Mouse (Mus musculus) cerebellum, adult 8-10 months (tissue): ENCODE data around the gene Glg1.
"Not testable (repeated sequence)": the region's sequence is repeated elsewhere in the genome, so short reads cannot be mapped to it uniquely, and the experiment has no call there.

Experiments used
- DNase-seq: peaks from one replicate; pipeline ENCODE4 v3.0.0; 2022

Glg1 gene

GRCm38 (mm10) chr8:111250111-111250510 lies 8.9 kb downstream of the Glg1 start:
- DNase-seq: no peak

GRCm38 (mm10) chr8:111248136-111248535 lies 10.9 kb downstream of the Glg1 start:
- DNase-seq: no peak

GRCm38 (mm10) chr8:111246864-111247263 lies 12.2 kb downstream of the Glg1 start:
- DNase-seq: not testable (repeated sequence)

DNA sequence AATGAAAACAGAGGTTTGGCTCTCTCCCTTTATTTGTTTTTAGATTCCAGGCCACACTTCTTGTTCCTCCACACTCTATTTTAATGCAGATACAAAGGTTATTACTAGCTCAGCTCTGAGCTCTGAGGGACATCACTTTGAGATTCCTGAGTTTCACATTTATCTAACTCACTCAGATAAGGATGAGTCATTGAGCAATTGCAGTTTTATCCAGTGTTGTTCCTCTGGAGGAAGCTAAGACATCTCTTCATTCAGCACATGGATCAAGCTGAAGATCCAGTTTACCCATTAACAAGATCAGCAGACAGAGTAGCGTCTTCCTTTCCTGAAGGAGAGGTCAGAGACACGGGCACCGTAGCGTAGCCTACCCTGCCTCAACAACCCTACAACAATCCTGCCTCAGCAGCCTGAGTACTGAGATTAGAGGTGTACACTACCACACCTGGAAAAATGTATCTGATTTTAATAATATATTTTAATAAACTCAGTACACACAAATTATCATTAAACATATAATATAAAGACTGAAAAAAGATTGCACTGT lies 12.7 kb downstream of the Glg1 start:
- DNase-seq: no peak

GRCm38 (mm10) chr8:111237301-111237700 lies 21.7 kb downstream of the Glg1 start:
- no peak for DNase-seq

DNA sequence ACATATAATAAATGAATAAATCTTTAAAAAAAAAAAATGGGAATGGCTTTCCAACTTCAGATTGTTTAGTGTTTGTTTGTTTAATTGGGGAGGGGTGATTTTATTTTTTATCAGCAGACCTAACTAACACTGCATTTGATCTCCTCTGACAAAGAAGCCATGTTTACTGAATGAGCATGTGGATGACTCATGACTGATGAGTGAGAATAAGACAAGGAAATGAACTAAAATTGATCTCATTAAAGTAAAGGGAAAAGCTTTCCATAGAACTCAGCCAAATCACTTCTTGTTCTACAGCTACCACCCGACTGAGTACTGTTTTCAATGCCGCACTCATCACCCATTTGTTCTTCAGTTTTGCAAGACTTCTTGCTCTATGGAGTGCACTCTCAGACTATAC lies 25.3 kb downstream of the Glg1 start:
- DNase-seq: no peak

DNA sequence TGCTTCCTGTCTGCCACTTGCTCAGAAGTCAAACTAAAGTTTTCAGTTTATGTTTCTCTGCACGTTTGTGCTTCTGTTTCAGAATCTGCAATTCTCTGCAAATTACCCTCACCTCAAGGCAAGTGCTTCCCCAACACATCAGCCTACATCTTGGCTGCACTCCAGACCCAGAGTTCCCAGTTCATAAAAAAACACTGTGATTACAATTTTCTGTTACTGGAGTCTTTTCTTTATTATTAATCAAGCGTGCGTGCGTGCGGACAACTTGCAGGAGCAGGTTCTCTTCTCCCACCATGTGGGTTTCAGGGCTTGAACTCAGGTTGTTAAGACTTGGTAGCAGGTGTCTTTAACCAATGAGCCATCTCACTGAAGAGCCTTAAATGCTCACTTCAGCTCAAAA lies 34.9 kb downstream of the Glg1 start:
- no peak for DNase-seq

- DNase-seq: peak; percentile 35
These were observed 40.9 kb downstream of the Glg1 start for GRCm38 (mm10) chr8:111218107-111218506.

DNA sequence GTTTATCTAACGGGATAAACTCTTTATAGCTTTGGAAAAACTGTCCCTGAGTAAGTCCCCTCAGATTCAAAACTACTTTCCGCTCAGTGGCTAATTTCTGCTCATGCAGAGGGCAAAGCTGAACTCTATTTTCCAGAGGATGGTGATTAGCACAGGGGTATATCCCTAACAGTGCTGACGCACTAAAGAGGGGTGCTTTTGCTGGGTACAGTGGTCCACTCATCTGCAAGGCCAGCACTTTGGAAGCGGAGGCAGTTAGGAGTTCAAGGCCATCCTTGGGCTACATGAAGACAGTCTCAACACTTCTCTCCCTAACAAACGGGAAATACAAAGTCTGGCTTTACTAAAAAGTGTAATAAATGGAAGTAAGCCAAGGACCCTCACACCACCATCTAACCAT lies 45.6 kb downstream of the Glg1 start:
- no peak for DNase-seq

DNA sequence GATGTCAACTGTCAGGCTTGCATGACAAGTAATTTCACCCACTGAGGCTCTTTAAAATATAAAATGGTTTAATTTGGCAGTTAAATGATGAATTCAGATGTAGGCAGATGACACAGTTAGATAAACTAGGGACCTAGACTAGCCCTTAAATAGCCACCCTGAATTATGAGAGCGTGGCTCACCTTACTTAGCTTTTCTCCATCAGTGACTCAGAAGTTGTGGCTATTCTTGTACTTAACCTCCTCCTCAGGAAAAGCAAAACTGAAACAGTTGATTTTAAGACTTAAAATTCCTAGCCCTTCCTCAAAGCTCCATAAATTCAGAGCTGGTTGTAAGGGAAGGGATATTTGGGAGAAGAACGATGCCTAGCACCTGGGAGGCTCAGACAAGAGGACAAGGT lies 47.8 kb downstream of the Glg1 start:
- no peak for DNase-seq

GRCm38 (mm10) chr8:111209874-111210273 lies 49.1 kb downstream of the Glg1 start:
- DNase-seq: no peak

DNA sequence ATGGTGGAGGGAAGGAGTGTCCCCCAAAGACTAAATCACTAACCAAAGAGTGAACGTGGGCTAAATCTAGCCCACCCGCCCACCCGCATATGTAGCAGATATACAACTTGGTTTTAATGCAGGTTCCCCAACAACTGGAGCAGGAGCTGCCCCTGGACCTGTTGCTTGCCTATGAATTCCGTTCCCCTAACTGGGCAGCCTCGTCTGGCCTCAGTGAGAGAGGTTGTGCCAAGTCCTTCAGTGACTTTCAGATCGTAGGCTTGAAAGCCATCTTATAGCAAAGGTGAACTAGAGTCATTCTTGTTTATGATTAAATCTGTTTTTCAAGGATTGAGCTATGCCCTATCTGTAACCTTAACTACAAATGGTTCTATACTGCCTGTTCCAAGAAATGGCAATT lies 52.7 kb downstream of the Glg1 start:
- no peak for DNase-seq

- no peak for DNase-seq
These were observed 54.0 kb downstream of the Glg1 start for GRCm38 (mm10) chr8:111205033-111205432.

DNA sequence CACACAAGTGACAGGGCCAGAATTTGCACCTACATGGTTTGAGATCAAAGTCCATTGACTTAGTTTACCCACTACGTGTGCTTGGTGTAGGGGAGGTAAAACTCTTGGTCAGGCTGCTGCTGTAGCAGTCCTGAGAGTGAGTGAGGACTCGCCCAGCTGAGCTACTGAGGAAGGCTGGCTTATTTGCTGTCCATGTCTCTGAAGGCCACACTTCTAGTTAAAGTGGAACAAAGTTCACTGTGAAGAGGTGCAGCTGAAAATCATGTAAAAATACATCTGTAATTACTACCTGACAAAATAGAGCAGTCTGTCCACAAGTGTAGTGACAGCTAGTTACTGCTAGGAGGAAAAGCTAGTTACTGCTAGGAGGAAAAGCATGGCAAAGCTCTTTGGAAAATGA lies 55.7 kb downstream of the Glg1 start:
- no peak for DNase-seq

- DNase-seq: no peak
These were observed 61.0 kb downstream of the Glg1 start for GRCm38 (mm10) chr8:111197966-111198365.

DNA sequence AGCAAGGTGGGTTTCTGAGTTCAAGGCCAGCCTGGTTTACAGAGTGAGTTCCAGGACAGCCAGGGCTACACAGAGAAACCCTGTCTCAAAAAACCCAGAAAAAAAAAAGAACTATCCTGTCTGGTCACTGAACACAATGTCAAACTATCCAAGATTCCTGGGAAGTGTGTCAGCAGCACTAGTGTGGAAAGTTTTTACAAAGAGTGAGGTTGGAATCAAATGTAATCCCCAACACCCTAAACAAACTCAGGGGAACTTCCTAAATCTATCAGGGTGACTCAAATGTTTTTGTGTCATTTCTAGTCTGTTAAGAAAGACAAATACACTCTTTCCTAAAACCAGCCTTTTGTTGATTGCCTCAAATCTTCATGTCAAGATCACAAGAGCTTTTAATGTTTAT lies 62.8 kb downstream of the Glg1 start:
- no peak for DNase-seq

DNA sequence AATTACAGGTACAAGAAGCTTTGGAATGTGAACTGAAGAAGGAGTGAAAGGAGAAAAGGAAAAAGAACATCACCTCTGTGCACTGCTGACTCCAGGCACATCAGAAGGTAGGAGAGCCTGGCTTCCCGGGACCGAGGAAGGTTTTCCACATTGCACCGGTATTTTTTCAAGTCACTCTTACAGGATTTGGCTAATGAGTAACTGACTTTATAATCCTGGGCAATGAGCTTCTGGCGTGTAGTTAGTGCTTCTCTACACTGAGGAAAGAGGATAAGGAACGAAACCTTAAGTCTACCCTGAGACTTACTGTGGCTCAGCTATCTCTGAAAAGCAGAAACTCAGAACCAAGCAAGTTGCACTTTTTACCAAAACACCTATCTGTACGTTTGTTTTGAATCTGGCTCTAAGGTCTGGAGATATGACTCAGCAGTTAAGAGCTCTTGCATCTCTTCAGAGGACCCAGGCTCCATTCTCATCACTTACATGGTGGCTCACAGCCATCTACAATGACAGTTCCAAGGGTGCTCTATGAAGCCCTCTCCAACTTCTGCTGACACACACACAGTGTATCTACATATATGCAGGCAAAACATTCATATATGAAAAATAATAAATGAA lies 70.3 kb downstream of the Glg1 start:
- no peak for DNase-seq

DNA sequence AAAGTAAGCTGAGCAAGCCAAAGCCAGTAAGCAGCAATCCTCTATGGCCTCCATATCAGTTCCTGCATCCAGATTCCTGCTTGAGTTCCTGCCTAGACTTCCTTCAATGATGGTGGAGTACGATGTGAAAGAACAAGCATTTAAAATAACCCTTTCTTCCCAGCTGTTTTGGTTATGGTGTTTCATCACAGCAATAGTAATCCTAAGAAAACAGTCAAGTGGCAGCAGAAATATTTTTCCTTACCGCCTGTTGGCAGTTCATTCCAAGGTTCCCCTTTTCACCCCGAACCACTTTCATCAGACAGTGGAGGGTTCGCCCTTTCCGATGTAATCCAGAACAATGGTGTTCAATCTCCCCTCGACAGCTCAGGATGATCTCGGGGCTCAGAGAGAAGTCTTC lies 71.5 kb downstream of the Glg1 start:
- DNase-seq: no peak

DNA sequence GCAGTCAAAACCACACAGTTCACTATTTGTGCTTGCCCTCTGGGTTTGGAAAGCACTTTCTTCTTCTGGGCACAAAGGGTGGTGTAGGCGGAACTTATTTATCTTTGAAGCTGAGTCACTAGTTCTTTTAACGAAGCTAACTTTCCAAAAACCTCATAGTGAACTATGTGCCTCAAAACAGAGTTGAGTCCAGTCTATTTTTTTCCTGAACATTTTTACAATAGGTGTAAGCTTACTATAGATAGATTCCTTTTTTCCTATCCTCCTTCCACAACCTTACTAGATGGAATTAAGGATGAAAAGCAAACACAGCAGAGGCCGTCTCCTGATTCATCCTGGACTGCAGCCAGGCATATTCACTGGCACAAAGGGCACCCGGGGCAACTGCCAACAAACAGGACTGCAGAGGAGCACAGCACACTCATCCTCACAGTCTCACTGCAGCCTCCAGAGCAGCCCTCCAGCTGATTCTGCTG lies 73.5 kb downstream of the Glg1 start:
- peak; percentile 79 for DNase-seq

- DNase-seq: no peak
These were observed 87.4 kb downstream of the Glg1 start for GRCm38 (mm10) chr8:111171661-111172060.

DNA sequence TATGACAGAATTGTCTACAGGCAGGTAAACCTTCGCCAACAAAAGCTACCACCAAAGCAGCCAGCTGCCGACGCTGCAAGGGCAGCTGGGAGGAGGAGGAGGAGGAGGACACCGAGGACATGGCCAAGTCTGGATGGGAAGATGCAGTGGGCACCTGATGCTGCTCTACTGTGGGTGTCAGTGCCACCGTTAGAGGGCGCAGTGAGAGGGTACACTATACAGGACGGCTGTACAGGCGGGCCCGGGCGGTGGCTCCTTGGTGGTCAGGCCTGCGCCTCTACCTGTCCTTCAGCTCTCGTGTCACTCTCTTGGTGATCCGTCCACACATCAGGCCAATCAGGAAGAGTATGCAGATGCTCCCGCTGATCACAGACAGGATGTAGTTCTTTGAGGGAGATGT lies 101.4 kb downstream of the Glg1 start:
- DNase-seq: peak; percentile 53

- DNase-seq: no peak
These were observed 103.1 kb downstream of the Glg1 start for GRCm38 (mm10) chr8:111155721-111156436.

DNA sequence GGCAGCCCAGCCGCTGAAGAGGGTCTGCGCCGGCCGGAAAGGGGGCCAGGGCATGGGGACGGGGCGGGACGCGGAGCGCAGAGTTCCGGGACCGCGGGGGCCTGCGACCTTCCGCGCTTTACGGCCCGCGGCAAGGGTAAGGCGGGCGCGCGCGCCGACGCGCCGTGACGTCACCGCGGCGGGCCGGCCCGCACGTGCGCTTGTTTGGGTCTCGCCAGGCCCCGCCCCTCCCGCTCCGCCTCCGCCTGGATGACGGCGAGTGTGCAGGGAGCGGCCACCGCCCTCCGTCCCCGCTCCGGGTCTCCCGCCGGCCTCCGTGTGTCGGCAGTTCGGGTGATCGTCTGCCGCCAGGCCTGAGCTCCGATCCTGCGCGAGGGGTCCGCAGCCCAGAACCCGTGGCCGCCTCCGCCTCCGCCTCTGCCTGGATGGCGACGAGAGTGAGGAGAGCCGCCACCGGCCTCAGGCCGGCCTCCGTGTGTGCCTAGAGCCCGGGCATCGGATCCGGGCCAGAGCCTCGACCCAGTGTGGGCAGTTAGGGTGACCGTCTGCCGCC lies 113.5 kb downstream of the Glg1 start:
- peak; percentile 94 for DNase-seq

DNA sequence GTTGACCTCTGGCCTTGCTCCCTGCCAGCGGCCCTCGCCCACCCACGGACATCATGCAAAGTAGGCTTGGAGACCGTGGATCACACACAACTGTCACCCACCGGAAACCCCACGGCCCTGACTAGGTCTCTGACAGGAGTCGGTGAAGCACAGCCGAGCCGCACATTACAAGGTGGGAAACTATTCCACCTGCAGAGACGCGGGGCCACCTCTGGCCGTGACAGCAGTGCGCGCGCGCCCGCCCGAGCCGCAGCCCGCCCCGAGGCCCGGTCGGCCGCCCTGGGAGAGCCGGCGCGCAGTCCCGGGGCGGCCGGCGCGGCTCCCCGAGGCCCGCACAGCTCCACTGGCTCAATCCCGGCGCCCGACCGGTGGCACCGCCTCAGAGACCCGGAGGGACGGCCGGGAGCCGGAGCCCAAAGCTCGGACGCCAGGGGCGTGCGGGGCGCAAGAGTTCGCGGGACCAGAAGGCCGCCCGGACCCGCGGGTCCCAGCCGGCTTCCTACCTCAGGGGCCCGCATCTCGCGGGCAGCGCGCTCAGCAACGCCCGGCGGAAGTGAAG lies 114.0 kb downstream of the Glg1 start:
- peak; percentile 29 for DNase-seq
